Mouse (Mus musculus) E14TG2a.4 (cell line): ENCODE measurements around the gene Arl4c.

ENCODE experiments used
- CTCF ChIP-seq: conservative IDR thresholded peaks from 2 replicates; pipeline ENCODE4 v1.5.1; 2014; ENCODE audit warnings: low read length
- POU5F1 ChIP-seq: IDR thresholded peaks from 2 replicates; pipeline ENCODE4 v1.6.1; 2014; ENCODE audit warnings: low read length, borderline replicate concordance

- TF ChIP-seq CTCF (no peak), POU5F1 (no peak)
Measured at GRCm38 (mm10) chr1:88698131-88698530, 3.9 kb downstream of the Arl4c start.
